Mouse (Mus musculus) liver, postnatal 0 days (tissue): ENCODE results near the gene Ppp1r3e. TPM values are rescaled to one million over a fixed set of nuclear protein-coding genes. Genes with fewer than 3 reads are reported as not detected.

Experiments
- ATAC-seq: fragments of 200-750 bp; cut with Nextera tagmentation; 2 replicates; pipeline ENCODE4 v1.8.0; 2017; ENCODE audit warnings: mild to moderate bottlenecking, moderate library complexity
- DNase-seq: peaks from one replicate; pipeline ENCODE4 v3.0.0-alpha.2; 2016
- H3K27ac ChIP-seq: fragments of 300-500 bp; sonication (generic); 2 replicates; pipeline ENCODE4 v1.5.1; 2014; ENCODE audit warnings: antibody characterized with exemption, moderate library complexity, mild to moderate bottlenecking, low read depth
- H3K27me3 ChIP-seq: fragments of 300-500 bp; sonication (generic); 2 replicates; pipeline ENCODE4 v1.6.1; 2014; ENCODE audit warnings: low read length, control low read depth, mixed read lengths; ENCODE audit not compliant: insufficient read depth
- H3K36me3 ChIP-seq: fragments of 300-500 bp; sonication (generic); replicated peaks from 2 replicates; pipeline ENCODE4 v1.6.1; 2014; ENCODE audit warnings: mild to moderate bottlenecking, control low read depth, low read length, moderate library complexity, mixed read lengths; ENCODE audit not compliant: insufficient read depth
- H3K4me1 ChIP-seq: fragments of 300-500 bp; sonication (generic); 2 replicates; pipeline ENCODE4 v1.6.1; 2014; ENCODE audit warnings: antibody characterized with exemption, mild to moderate bottlenecking, control low read depth; ENCODE audit not compliant: insufficient read depth
- H3K4me2 ChIP-seq: fragments of 300-500 bp; sonication (generic); 2 replicates; pipeline ENCODE4 v1.6.1; 2014; ENCODE audit warnings: low read depth, mild to moderate bottlenecking, low read length, moderate library complexity, mixed read lengths
- H3K4me3 ChIP-seq: fragments of 300-500 bp; sonication (generic); 2 replicates; pipeline ENCODE4 v1.5.1; 2014; ENCODE audit warnings: low read depth, low read length
- H3K9ac ChIP-seq: fragments of 300-500 bp; sonication (generic); replicated peaks from 2 replicates; pipeline ENCODE4 v1.6.1; 2014; ENCODE audit warnings: mild to moderate bottlenecking, moderate library complexity
- H3K9me3 ChIP-seq: fragments of 300-500 bp; sonication (generic); 2 replicates; pipeline ENCODE4 v1.6.1; 2016; ENCODE audit warnings: mild to moderate bottlenecking, control low read depth, low read length, mixed read lengths
- CTCF ChIP-seq: sonication (generic); IDR thresholded peaks from 2 replicates; pipeline ENCODE4 v1.5.1; 2016; ENCODE audit warnings: antibody characterized with exemption, low read depth
- EP300 ChIP-seq: IDR thresholded peaks from 2 replicates; pipeline ENCODE4 v1.6.1; 2016; ENCODE audit warnings: antibody characterized with exemption, low read depth, mild to moderate bottlenecking
- WGBS: fragments of 180-500 bp; shearing (Covaris S2); extraction: QIAGEN DNeasy Blood & Tissue Kit; methylation state at CpG from one replicate; pipeline ENCODE4 v1.1.7; 2014; ENCODE audit not compliant: insufficient replicate concordance; 5-methylcytosine and 5-hydroxymethylcytosine counted together
- polyA plus RNA-seq: library from polyadenylated mRNA; unstranded; fragments of >200 nt; fragmentation: Nextera tagmentation; extraction: Ambion mirVana; gene quantifications from 2 replicates; pipeline ENCODE4 v1.2.1, GENCODE M21; 2015

Gene Ppp1r3e
- polyA plus RNA-seq, 1 experiment from 2014 or later: 0.85 TPM

DNA sequence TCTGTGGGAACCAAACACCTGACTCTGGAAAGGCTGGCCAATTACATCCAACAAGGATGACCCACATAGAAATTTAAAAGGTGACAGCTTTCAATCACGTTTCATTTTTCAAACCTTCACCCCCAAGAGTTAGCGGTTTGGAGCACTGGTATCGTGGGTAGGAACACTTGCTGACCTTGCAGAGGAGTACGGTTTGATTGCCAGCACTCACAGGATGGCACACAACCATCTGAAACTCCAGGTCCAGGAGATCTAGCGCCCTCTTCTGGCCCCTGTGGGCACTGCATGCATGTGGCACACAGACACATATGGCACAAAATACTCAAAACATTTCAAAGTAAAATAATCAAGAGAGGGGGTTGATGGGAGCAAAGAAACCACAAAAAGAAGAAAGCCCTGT is 10.4 kb downstream of the Ppp1r3e start:
- TF ChIP-seq CTCF (peak; percentile 71), EP300 (no peak)
- no peak overlapping the region for H3K27ac ChIP-seq
- peaks cover 10% of the 10 kb centered on the region; the same call in 1 of the 2 replicates for H3K4me1 ChIP-seq
- H3K4me2 ChIP-seq: no peak overlapping the region
- no peaks in the 10 kb centered on the region for H3K9me3 ChIP-seq
- H3K9ac ChIP-seq: no peak overlapping the region
- no peaks in the 10 kb centered on the region for H3K27me3 ChIP-seq
- WGBS: 66% methylated on average over 5 of the region's 5 CpGs
- ATAC-seq: no peak
- DNase-seq: peak; percentile 56
- H3K4me3 ChIP-seq: no peak overlapping the region
- no peaks in the 10 kb centered on the region for H3K36me3 ChIP-seq

DNA sequence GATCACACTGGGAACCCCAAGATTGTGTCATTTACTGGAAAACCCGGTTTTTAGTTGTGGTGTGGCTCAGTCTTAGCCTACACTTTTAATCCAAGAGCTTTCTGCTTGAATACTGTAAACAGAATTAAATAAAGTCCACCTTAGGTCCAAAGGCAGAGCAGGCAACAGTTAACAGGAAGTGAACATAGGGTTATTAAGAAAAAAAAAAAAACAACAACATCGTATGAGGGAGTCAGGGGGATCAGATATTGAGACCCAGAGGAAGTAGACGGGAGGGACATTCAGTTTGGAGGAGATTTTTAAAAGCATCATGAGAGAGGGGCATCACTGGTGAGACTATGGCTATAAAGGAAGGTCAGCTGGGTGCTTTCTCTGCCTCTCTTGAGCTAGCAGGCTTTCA is 11.1 kb downstream of the Ppp1r3e start:
- WGBS: 41% methylated on average over 3 of the region's 3 CpGs
- ATAC-seq (no peak), DNase-seq (no peak)
- no peak overlapping the region for H3K9ac ChIP-seq
- H3K36me3 ChIP-seq: no peaks in the 10 kb centered on the region
- H3K4me3 ChIP-seq: no peak overlapping the region
- peaks cover 10% of the 10 kb centered on the region; the same call in 1 of the 2 replicates for H3K4me1 ChIP-seq
- H3K27me3 ChIP-seq: no peaks in the 10 kb centered on the region
- no peak for TF ChIP-seq CTCF
- no peak for TF ChIP-seq EP300
- H3K27ac ChIP-seq: no peak overlapping the region
- H3K4me2 ChIP-seq: no peak overlapping the region
- no peaks in the 10 kb centered on the region for H3K9me3 ChIP-seq

DNA sequence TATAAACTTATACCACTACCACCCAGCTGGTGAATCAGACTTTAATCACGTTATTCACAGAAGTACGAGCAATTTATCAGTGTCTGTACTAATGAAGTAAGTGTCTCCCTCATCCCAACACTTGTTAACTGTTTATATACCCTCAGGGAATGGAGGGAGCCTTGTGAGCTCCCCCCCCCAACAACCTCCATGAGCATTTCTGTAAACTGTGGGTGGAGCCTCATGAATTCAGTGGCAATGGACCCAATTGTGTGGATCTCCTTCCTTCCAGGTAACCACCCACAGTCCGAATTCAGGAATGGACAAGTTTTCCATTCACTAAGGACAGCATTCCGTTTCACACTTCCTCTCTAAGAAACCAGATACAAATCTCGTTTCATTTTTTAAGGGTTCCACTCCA is 11.7 kb downstream of the Ppp1r3e start:
- no peak overlapping the region for H3K4me2 ChIP-seq
- no peak overlapping the region for H3K9ac ChIP-seq
- TF ChIP-seq CTCF (no peak), EP300 (no peak)
- H3K27ac ChIP-seq: no peak overlapping the region
- H3K36me3 ChIP-seq: no peaks in the 10 kb centered on the region
- H3K4me3 ChIP-seq: no peak overlapping the region
- ATAC-seq: no peak
- H3K4me1 ChIP-seq: peaks cover 10% of the 10 kb centered on the region; the same call in 1 of the 2 replicates
- H3K27me3 ChIP-seq: no peaks in the 10 kb centered on the region
- DNase-seq: no peak
- H3K9me3 ChIP-seq: no peaks in the 10 kb centered on the region
- 64% methylated on average over 5 of the region's 5 CpGs for WGBS

DNA sequence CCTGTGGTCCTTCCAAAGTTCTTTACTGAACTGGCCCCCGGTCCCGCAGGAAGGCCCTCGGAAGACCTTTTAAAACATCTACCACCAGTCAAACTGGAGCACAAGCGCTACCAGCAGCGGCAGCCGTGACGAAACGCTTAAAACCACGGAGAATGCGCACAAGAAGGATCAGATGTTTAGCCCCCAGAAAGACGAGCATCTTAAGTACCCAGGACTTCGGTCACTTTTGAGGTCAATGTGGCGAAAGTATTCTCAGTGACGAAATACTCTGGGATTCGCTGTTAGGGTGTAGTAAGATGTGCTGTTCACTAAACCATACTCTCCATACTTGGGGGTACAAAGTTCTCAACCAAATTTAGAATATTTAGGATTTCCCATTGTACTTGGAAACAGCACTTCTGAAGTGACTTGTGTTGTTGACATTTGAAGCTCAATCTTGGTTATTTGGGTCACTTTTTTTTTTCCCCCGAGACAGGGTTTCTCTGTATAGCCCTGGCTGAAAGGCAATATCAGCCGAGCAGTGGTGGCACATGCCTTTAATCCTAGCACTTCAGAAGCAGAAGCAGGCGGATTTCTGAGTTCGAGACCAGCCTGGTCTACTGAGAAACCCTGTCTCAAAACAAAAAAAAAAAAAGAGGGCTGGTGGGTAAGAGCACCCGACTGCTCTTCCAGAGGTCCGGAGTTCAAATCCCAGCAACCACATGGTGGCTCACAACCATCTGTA is 12.9 kb downstream of the Ppp1r3e start:
- TF ChIP-seq CTCF (no peak), EP300 (no peak)
- Histone ChIP-seq H3K36me3 (no peaks in the 10 kb centered on the region), H3K27ac (peak overlapping the region; percentile 67), H3K27me3 (no peaks in the 10 kb centered on the region), H3K4me1 (peaks cover 10% of the 10 kb centered on the region; the same call in 1 of the 2 replicates), H3K4me3 (peak overlapping the region; percentile 95), H3K9ac (peak overlapping the region; percentile 92), H3K9me3 (no peaks in the 10 kb centered on the region), H3K4me2 (peak overlapping the region; percentile 96)
- 12% methylated on average over 21 of the region's 21 CpGs for WGBS
- ATAC-seq (peak; percentile 9; the same call in 1 of the 2 replicates), DNase-seq (no peak)

DNA sequence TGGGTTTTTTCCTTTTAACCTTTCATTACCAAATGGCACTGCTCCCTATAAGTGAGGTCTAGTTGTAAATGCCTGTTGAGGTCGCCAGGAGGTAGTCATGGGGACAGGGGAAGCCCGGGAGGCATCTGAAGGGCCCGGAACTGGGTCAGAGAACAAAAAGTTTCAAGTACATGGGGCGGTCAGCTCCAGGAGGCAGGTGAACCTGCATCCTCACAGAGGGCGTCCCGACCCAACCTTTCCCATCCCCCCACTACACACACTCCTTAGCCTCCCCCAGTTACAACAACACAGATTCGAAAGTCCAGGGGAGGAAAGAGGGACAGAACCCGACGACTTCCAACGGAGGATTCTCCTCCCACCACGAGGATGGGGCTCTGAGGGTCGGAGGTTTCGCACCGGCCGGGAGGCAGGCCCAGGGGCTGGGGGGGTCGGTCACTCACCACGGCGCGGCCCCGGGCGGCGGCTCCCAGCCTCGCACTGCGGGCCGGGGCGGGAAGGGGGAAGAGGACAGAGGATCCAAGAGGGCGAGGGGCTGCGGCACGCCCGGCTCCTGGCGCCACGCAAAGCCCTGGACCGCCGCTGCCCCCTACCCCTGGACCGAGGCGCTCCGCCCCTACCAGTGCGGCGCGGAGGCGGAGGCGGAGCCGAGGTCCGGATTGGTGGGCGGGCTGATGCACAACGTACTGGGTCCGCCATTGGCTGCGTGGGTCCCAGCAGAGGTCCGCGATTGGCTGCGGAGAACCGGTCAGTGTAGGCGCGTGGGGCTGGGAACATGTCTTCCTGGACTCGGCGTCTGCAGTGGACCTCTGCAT is 13.6 kb downstream of the Ppp1r3e start:
- WGBS: under 1% methylated on average over 52 of the region's 56 CpGs
- peak overlapping the region; percentile 92 for H3K9ac ChIP-seq
- no peaks in the 10 kb centered on the region for H3K9me3 ChIP-seq
- DNase-seq (peak; percentile 93), ATAC-seq (peak; percentile 100)
- H3K4me1 ChIP-seq: peaks cover 10% of the 10 kb centered on the region; the same call in 1 of the 2 replicates
- H3K4me3 ChIP-seq: peak overlapping the region; percentile 95
- H3K36me3 ChIP-seq: no peaks in the 10 kb centered on the region
- H3K27ac ChIP-seq: peak overlapping the region; percentile 91
- H3K4me2 ChIP-seq: peak overlapping the region; percentile 96
- H3K27me3 ChIP-seq: no peaks in the 10 kb centered on the region
- 0 out of 2 replicates have a peak, but pooled peaks have one; percentile 19 for TF ChIP-seq CTCF
- TF ChIP-seq EP300: no peak

DNA sequence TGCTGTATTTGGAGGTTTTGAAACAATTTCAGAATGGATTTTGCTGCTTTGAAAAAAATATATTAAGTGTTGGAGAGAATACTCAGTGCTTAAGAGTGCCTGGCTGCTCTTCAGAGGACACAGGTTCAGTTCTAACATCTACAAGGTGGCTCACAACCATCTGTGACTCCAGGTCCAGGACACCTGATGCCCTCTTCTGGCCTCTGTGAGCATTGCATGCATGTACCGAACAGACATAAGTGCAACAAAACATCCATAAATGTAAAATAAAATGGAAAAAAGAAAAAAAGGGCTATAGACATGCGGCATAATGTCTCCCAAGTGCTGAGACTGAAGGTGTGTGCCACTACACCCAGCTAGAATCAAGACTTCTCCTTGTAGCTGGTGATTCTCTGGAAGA is 16.8 kb downstream of the Ppp1r3e start:
- TF ChIP-seq EP300 (no peak), CTCF (peak; percentile 80)
- H3K4me3 ChIP-seq: no peak overlapping the region
- no peak overlapping the region for H3K4me2 ChIP-seq
- DNase-seq (peak; percentile 71), ATAC-seq (no peak)
- no peaks in the 10 kb centered on the region for H3K9me3 ChIP-seq
- no peaks in the 10 kb centered on the region for H3K27me3 ChIP-seq
- H3K27ac ChIP-seq: no peak overlapping the region
- no peak overlapping the region for H3K9ac ChIP-seq
- WGBS: 33% methylated on average over 2 of the region's 2 CpGs
- peaks cover 9% of the 10 kb centered on the region for H3K36me3 ChIP-seq
- peaks cover 10% of the 10 kb centered on the region; the same call in 1 of the 2 replicates for H3K4me1 ChIP-seq
